Mouse (Mus musculus) left cerebral cortex, postnatal 14 days (tissue): ENCODE results near the gene Fancd2. TPM values are rescaled to one million over a fixed set of nuclear protein-coding genes. Genes with fewer than 3 reads are reported as not detected.

Source experiments
- DNase-seq, 2 experiments: peaks; one replicate each; pipeline ENCODE4 v3.0.0; 2021 to 2022; ENCODE audit warnings: low spot score in 2 of 2, mixed read lengths in 1 of 2
- intact Hi-C: fragments of 180-260 bp; cut with DNase I; formaldehyde crosslinking; loops from one replicate; pipeline ENCODE4 v1.15.1; 2025
- total RNA-seq, 2 experiments: library from RNA; stranded (reverse); gene quantifications; 2 replicates each; pipeline ENCODE4 v1.2.3; 2021

Fancd2 gene
- total RNA-seq, 2 experiments from 2014 or later, result 2.2 to 3.2 TPM

GRCm38 (mm10) chr6:113603993-113604392 is 72.5 kb downstream of the Fancd2 start:
- intact Hi-C loops, result no loop called here
- no peak for DNase-seq

GRCm38 (mm10) chr6:113604432-113605223 is 73.1 kb downstream of the Fancd2 start, which contains the start of gene Brk1:
TSS of gene Brk1 (plus strand) at chr6:113604772.
- intact Hi-C loops, result loop anchor here (5.0 kb wide), 1 partner anchor 102 kb away; the partner anchor contains the start of gene Prrt3
- peak; percentile 92 to 93 for DNase-seq

- no peak for DNase-seq
- intact Hi-C loops, result loop anchor here (5.0 kb wide), 1 partner anchor 103 kb away; the partner anchor contains the start of gene Prrt3
Observed at GRCm38 (mm10) chr6:113605224-113605545, 73.7 kb downstream of the Fancd2 start.

- intact Hi-C loops, result loop anchor here (5.0 kb wide), 1 partner anchor 107 kb away; the partner anchor contains the start of gene Prrt3
- no peak for DNase-seq
Observed at GRCm38 (mm10) chr6:113608871-113609270, 77.4 kb downstream of the Fancd2 start.

GRCm38 (mm10) chr6:113609293-113609692 is 77.8 kb downstream of the Fancd2 start:
- intact Hi-C loops, result loop anchor here (5.0 kb wide), 1 partner anchor 107 kb away; the partner anchor contains the start of gene Prrt3

GRCm38 (mm10) chr6:113612258-113612969 is 80.9 kb downstream of the Fancd2 start:
- intact Hi-C loops, result no loop called here
- peak in 1 of 2 experiments; percentile 78 for DNase-seq

More at GRCm38 (mm10) chr6:113609293-113609692, 77.8 kb downstream of the Fancd2 start:
- peak in 1 of 2 experiments; percentile 55 for DNase-seq

GRCm38 (mm10) chr6:113614152-113614551 is 82.7 kb downstream of the Fancd2 start:
- intact Hi-C loops, result no loop called here
- no peak for DNase-seq

GRCm38 (mm10) chr6:113614997-113615396 is 83.5 kb downstream of the Fancd2 start:
- intact Hi-C loops, result no loop called here
- DNase-seq, result no peak

- no peak for DNase-seq
- intact Hi-C loops, result no loop called here
Observed at GRCm38 (mm10) chr6:113615489-113615888, 84.0 kb downstream of the Fancd2 start.

- intact Hi-C loops, result no loop called here
- no peak for DNase-seq
Observed at GRCm38 (mm10) chr6:113623386-113623785, 91.9 kb downstream of the Fancd2 start.

- intact Hi-C loops, result no loop called here
Observed at GRCm38 (mm10) chr6:113623941-113624751, 92.7 kb downstream of the Fancd2 start, which contains the start of gene Vhl. TSS of gene Vhl (plus strand) at chr6:113623959.

GRCm38 (mm10) chr6:113624989-113625770 is 93.7 kb downstream of the Fancd2 start:
- intact Hi-C loops, result no loop called here

More at GRCm38 (mm10) chr6:113623941-113624751, 92.7 kb downstream of the Fancd2 start, which contains the start of gene Vhl:
- DNase-seq, result peak; percentile 86 to 87

GRCm38 (mm10) chr6:113630322-113630721 is 98.8 kb downstream of the Fancd2 start:
- DNase-seq, result peak in 1 of 2 experiments; percentile 32
- intact Hi-C loops, result no loop called here

More at GRCm38 (mm10) chr6:113624989-113625770, 93.7 kb downstream of the Fancd2 start:
- DNase-seq, result no peak

GRCm38 (mm10) chr6:113632863-113633262 is 101.4 kb downstream of the Fancd2 start:
- DNase-seq, result no peak
- intact Hi-C loops, result no loop called here

GRCm38 (mm10) chr6:113638302-113639040 is 107.0 kb downstream of the Fancd2 start, which contains the start of gene Irak2:
TSS of gene Irak2 (plus strand) at chr6:113638467.
- peak; percentile 93 to 95 for DNase-seq
- intact Hi-C loops, result loop anchor here (2.0 to 5.0 kb wide), 2 partner anchors 42 to 439 kb away; no protein-coding TSS in a partner anchor

- intact Hi-C loops, result loop anchor here (2.0 to 5.0 kb wide), 2 partner anchors 42 to 438 kb away; no protein-coding TSS in a partner anchor
- no peak for DNase-seq
Observed at GRCm38 (mm10) chr6:113639201-113639600, 107.7 kb downstream of the Fancd2 start.

GRCm38 (mm10) chr6:113642605-113643004 is 111.1 kb downstream of the Fancd2 start:
- intact Hi-C loops, result no loop called here
- no peak for DNase-seq

GRCm38 (mm10) chr6:113643021-113643420 is 111.5 kb downstream of the Fancd2 start:
- DNase-seq, result no peak
- intact Hi-C loops, result no loop called here
